Mouse (Mus musculus): ENCODE measurements around the gene Ift88. TPM values are rescaled to one million over a fixed set of nuclear protein-coding genes. Genes with fewer than 3 reads are reported as not detected.

The Ift88 gene
- polyA plus RNA-seq, 1 experiment from 2014 or later = 5.4 TPM

- H3K4me1 ChIP-seq (replicated peaks; ENCODE audit: control insufficient read depth, insufficient read depth, low read length) = peaks cover 10% of the 10 kb centered on the region
- 85% methylated on average over 9 of the region's 9 CpGs for WGBS
Measured at GRCm38 (mm10) chr14:57523762-57524161, 99.9 kb downstream of the Ift88 start.

GRCm38 (mm10) chr14:57524671-57525387 is 101.0 kb downstream of the Ift88 start, which contains the start of gene Il17d:
Gene Il17d (plus strand): TSS chr14:57524777.
- Histone ChIP-seq H3K36me3 (ENCODE audit: control insufficient read depth, insufficient read depth, low read length) (no peaks in the 10 kb centered on the region), H3K4me3 (ENCODE audit: low read depth, low read length) (peak within 1 kb of the TSS; percentile 68), H3K4me1 (replicated peaks; ENCODE audit: control insufficient read depth, insufficient read depth, low read length) (peaks cover 17% of the 10 kb centered on the region), H3K4me2 (peak within 1 kb of the TSS; percentile 88), H3K9ac (ENCODE audit: low read depth, low read length) (peak within 1 kb of the TSS; percentile 46), H3K27ac (ENCODE audit: low read depth, low read length) (no peak within 1 kb of the TSS), H3K9me3 (ENCODE audit: control insufficient read depth, low read length) (no peaks in the 10 kb centered on the region), H3K27me3 (replicated peaks; ENCODE audit: control insufficient read depth, insufficient read depth, low read length) (peaks cover 16% of the 10 kb centered on the region)
- DNase-seq (ENCODE audit: low spot score) (no peak), ATAC-seq (replicated peaks; ENCODE audit: low FRiP score) (peak; percentile 15; the same call in 1 of the 2 replicates)
- under 1% methylated on average over 48 of the region's 104 CpGs for WGBS

More at GRCm38 (mm10) chr14:57523762-57524161, 99.9 kb downstream of the Ift88 start:
- Histone ChIP-seq H3K9ac (ENCODE audit: low read depth, low read length) (no peak overlapping the region), H3K9me3 (ENCODE audit: control insufficient read depth, low read length) (no peaks in the 10 kb centered on the region), H3K4me3 (ENCODE audit: low read depth, low read length) (no peak overlapping the region), H3K36me3 (ENCODE audit: control insufficient read depth, insufficient read depth, low read length) (no peaks in the 10 kb centered on the region), H3K27me3 (replicated peaks; ENCODE audit: control insufficient read depth, insufficient read depth, low read length) (peaks cover 16% of the 10 kb centered on the region), H3K27ac (ENCODE audit: low read depth, low read length) (no peak overlapping the region), H3K4me2 (no peak overlapping the region)
- DNase-seq (ENCODE audit: low spot score) (no peak), ATAC-seq (replicated peaks; ENCODE audit: low FRiP score) (no peak)

GRCm38 (mm10) chr14:57525388-57526049 is 101.7 kb downstream of the Ift88 start:
- Histone ChIP-seq H3K9ac (ENCODE audit: low read depth, low read length) (peak overlapping the region; percentile 46), H3K27ac (ENCODE audit: low read depth, low read length) (no peak overlapping the region), H3K36me3 (ENCODE audit: control insufficient read depth, insufficient read depth, low read length) (no peaks in the 10 kb centered on the region), H3K4me1 (replicated peaks; ENCODE audit: control insufficient read depth, insufficient read depth, low read length) (peaks cover 18% of the 10 kb centered on the region), H3K27me3 (replicated peaks; ENCODE audit: control insufficient read depth, insufficient read depth, low read length) (peaks cover 16% of the 10 kb centered on the region), H3K4me2 (peak overlapping the region; percentile 88), H3K4me3 (ENCODE audit: low read depth, low read length) (peak overlapping the region; percentile 68), H3K9me3 (ENCODE audit: control insufficient read depth, low read length) (no peaks in the 10 kb centered on the region)
- peak; percentile 80 for DNase-seq (ENCODE audit: low spot score)
- peak; percentile 78 for ATAC-seq (replicated peaks; ENCODE audit: low FRiP score)
- WGBS = under 1% methylated on average over 55 of the region's 60 CpGs

- peak; percentile 27; the same call in 1 of the 2 replicates for ATAC-seq (replicated peaks; ENCODE audit: low FRiP score)
- peaks cover 16% of the 10 kb centered on the region for H3K27me3 ChIP-seq (replicated peaks; ENCODE audit: control insufficient read depth, insufficient read depth, low read length)
Measured at GRCm38 (mm10) chr14:57526050-57526623, 102.3 kb downstream of the Ift88 start.

GRCm38 (mm10) chr14:57527122-57527521 is 103.3 kb downstream of the Ift88 start:
- no peak overlapping the region for H3K4me3 ChIP-seq (ENCODE audit: low read depth, low read length)
- 26% methylated on average over 7 of the region's 7 CpGs for WGBS
- no peak overlapping the region for H3K4me2 ChIP-seq
- no peak overlapping the region for H3K9ac ChIP-seq (ENCODE audit: low read depth, low read length)
- peaks cover 16% of the 10 kb centered on the region for H3K27me3 ChIP-seq (replicated peaks; ENCODE audit: control insufficient read depth, insufficient read depth, low read length)
- ATAC-seq (replicated peaks; ENCODE audit: low FRiP score) (no peak), DNase-seq (ENCODE audit: low spot score) (no peak)
- no peak overlapping the region for H3K27ac ChIP-seq (ENCODE audit: low read depth, low read length)
- no peaks in the 10 kb centered on the region for H3K36me3 ChIP-seq (ENCODE audit: control insufficient read depth, insufficient read depth, low read length)
- no peaks in the 10 kb centered on the region for H3K9me3 ChIP-seq (ENCODE audit: control insufficient read depth, low read length)
- H3K4me1 ChIP-seq (replicated peaks; ENCODE audit: control insufficient read depth, insufficient read depth, low read length) = peaks cover 18% of the 10 kb centered on the region

More at GRCm38 (mm10) chr14:57526050-57526623, 102.3 kb downstream of the Ift88 start:
- H3K4me1 ChIP-seq (replicated peaks; ENCODE audit: control insufficient read depth, insufficient read depth, low read length) = peaks cover 18% of the 10 kb centered on the region
- H3K9me3 ChIP-seq (ENCODE audit: control insufficient read depth, low read length) = no peaks in the 10 kb centered on the region
- no peak overlapping the region for H3K27ac ChIP-seq (ENCODE audit: low read depth, low read length)
- peak overlapping the region; percentile 68 for H3K4me3 ChIP-seq (ENCODE audit: low read depth, low read length)
- WGBS = 48% methylated on average over 10 of the region's 10 CpGs
- peak overlapping the region; percentile 88 for H3K4me2 ChIP-seq
- no peak for DNase-seq (ENCODE audit: low spot score)
- H3K36me3 ChIP-seq (ENCODE audit: control insufficient read depth, insufficient read depth, low read length) = no peaks in the 10 kb centered on the region
- H3K9ac ChIP-seq (ENCODE audit: low read depth, low read length) = no peak overlapping the region

- 37% methylated on average over 2 of the region's 2 CpGs for WGBS
- H3K36me3 ChIP-seq (ENCODE audit: control insufficient read depth, insufficient read depth, low read length) = no peaks in the 10 kb centered on the region
- ATAC-seq (replicated peaks; ENCODE audit: low FRiP score) = no peak
- peaks cover 16% of the 10 kb centered on the region for H3K27me3 ChIP-seq (replicated peaks; ENCODE audit: control insufficient read depth, insufficient read depth, low read length)
- no peaks in the 10 kb centered on the region for H3K9me3 ChIP-seq (ENCODE audit: control insufficient read depth, low read length)
- H3K27ac ChIP-seq (ENCODE audit: low read depth, low read length) = no peak overlapping the region
- peaks cover 18% of the 10 kb centered on the region for H3K4me1 ChIP-seq (replicated peaks; ENCODE audit: control insufficient read depth, insufficient read depth, low read length)
- no peak overlapping the region for H3K4me2 ChIP-seq
- H3K4me3 ChIP-seq (ENCODE audit: low read depth, low read length) = no peak overlapping the region
- no peak overlapping the region for H3K9ac ChIP-seq (ENCODE audit: low read depth, low read length)
- no peak for DNase-seq (ENCODE audit: low spot score)
Measured at GRCm38 (mm10) chr14:57527598-57527997, 103.7 kb downstream of the Ift88 start.

- Histone ChIP-seq H3K9ac (ENCODE audit: low read depth, low read length) (no peak overlapping the region), H3K27me3 (replicated peaks; ENCODE audit: control insufficient read depth, insufficient read depth, low read length) (peaks cover 13% of the 10 kb centered on the region), H3K4me2 (no peak overlapping the region), H3K9me3 (ENCODE audit: control insufficient read depth, low read length) (no peaks in the 10 kb centered on the region), H3K27ac (ENCODE audit: low read depth, low read length) (no peak overlapping the region), H3K36me3 (ENCODE audit: control insufficient read depth, insufficient read depth, low read length) (no peaks in the 10 kb centered on the region), H3K4me3 (ENCODE audit: low read depth, low read length) (no peak overlapping the region), H3K4me1 (replicated peaks; ENCODE audit: control insufficient read depth, insufficient read depth, low read length) (peaks cover 18% of the 10 kb centered on the region)
- no peak for DNase-seq (ENCODE audit: low spot score)
- ATAC-seq (replicated peaks; ENCODE audit: low FRiP score) = no peak
- 37% methylated on average over 10 of the region's 10 CpGs for WGBS
Measured at GRCm38 (mm10) chr14:57529086-57529785, 105.4 kb downstream of the Ift88 start.

GRCm38 (mm10) chr14:57529786-57530515 is 106.1 kb downstream of the Ift88 start:
- no peaks in the 10 kb centered on the region for H3K36me3 ChIP-seq (ENCODE audit: control insufficient read depth, insufficient read depth, low read length)
- no peak overlapping the region for H3K27ac ChIP-seq (ENCODE audit: low read depth, low read length)
- peaks cover 15% of the 10 kb centered on the region for H3K4me1 ChIP-seq (replicated peaks; ENCODE audit: control insufficient read depth, insufficient read depth, low read length)
- ATAC-seq (replicated peaks; ENCODE audit: low FRiP score) (no peak), DNase-seq (ENCODE audit: low spot score) (no peak)
- no peak overlapping the region for H3K4me3 ChIP-seq (ENCODE audit: low read depth, low read length)
- H3K9ac ChIP-seq (ENCODE audit: low read depth, low read length) = no peak overlapping the region
- no peak overlapping the region for H3K4me2 ChIP-seq
- 58% methylated on average over 5 of the region's 5 CpGs for WGBS
- H3K27me3 ChIP-seq (replicated peaks; ENCODE audit: control insufficient read depth, insufficient read depth, low read length) = peaks cover 13% of the 10 kb centered on the region
- no peaks in the 10 kb centered on the region for H3K9me3 ChIP-seq (ENCODE audit: control insufficient read depth, low read length)
